Comparison of ENCODE assay signal across 12 mouse cellular contexts in genomic region chr15:80721861-80722260, GRCm38 (mm10).
"Had no signal": no experiment of that assay in that cellular context is flagged by ENCODE, and none has a peak within 500 bp of the region (broad histone marks: within the 10 kb centered on the region; RNA-seq: fewer than 3 reads in every experiment).

No protein-coding gene starts in this region.

- H3K9me3 ChIP-seq: limb, embryonic 10.5 days; liver, embryonic 15.5 days had no signal

- H3K9ac ChIP-seq: liver, embryonic 15.5 days had no signal

- H3K27me3 ChIP-seq: liver, embryonic 15.5 days had no signal

- H3K4me1 ChIP-seq: limb, embryonic 10.5 days had no signal

- ATAC-seq: lung, postnatal 0 days had no signal

- DNase-seq: kidney, adult 9 months; kidney, postnatal 25 days; lung, adult 2 months; lung, postnatal 36 days; midbrain, embryonic 14.5 days; right cerebral cortex, postnatal 14 days; thymus, postnatal 4 days had no signal

- H3K36me3 ChIP-seq: limb, embryonic 10.5 days; liver, embryonic 15.5 days had no signal

- H3K4me3 ChIP-seq: limb, embryonic 10.5 days; liver, embryonic 15.5 days had no signal

- H3K4me2 ChIP-seq: liver, embryonic 11.5 days; liver, embryonic 15.5 days had no signal

- H3K27ac ChIP-seq: limb, embryonic 10.5 days; liver, embryonic 15.5 days; stomach, postnatal 0 days had no signal
